Mouse (Mus musculus) adrenal gland, adult 10 weeks (tissue): ENCODE data around the gene Crispld2. TPM values are rescaled to one million over a fixed set of nuclear protein-coding genes. Genes with fewer than 3 reads are reported as not detected.

Source experiments
- polyA plus RNA-seq: library from polyadenylated mRNA; stranded (reverse); fragments of 350-450 nt; fragmentation: Illumina TruSeq; extraction: RNeasy Lipid Tissue Mini Kit (QIAGEN cat#74804); gene quantifications from one replicate; pipeline ENCODE4 v1.2.3, GENCODE M21; 2014; ENCODE audit warnings: low read depth, low replicate concordance

The Crispld2 gene
- polyA plus RNA-seq = 3.7 TPM

GRCm38 (mm10) chr8:119992249-119992648 is at the start of gene Crispld2:
Gene Crispld2, plus strand, starts transcription at chr8:119992438.

GRCm38 (mm10) chr8:120101068-120101972 is 109.1 kb downstream of the Crispld2 start, which contains the start of gene Zdhhc7:
Gene Zdhhc7, minus strand, starts transcription at chr8:120101482.

Other genes with a start within 250 kb of the Crispld2 start
- gene Tldc1, start 214.0 kb upstream of the Crispld2 start, polyA plus RNA-seq = 2.3 TPM
- 2.4 TPM for gene Cotl1, start 151.9 kb upstream of the Crispld2 start, polyA plus RNA-seq
- not detected for gene Klhl36, start 130.2 kb upstream of the Crispld2 start, polyA plus RNA-seq
- 37.8 TPM for gene Usp10, start 82.1 kb upstream of the Crispld2 start, polyA plus RNA-seq
- 7.6 TPM for gene Gm20388, start 81.6 kb upstream of the Crispld2 start, polyA plus RNA-seq
- gene Zdhhc7, start 109.0 kb downstream of the Crispld2 start, polyA plus RNA-seq = 2.9 TPM
- 37.1 TPM for gene 6430548M08Rik, start 121.7 kb downstream of the Crispld2 start, polyA plus RNA-seq
- not detected for gene Fam92b, start 185.0 kb downstream of the Crispld2 start, polyA plus RNA-seq
- gene Gse1, start 236.0 kb downstream of the Crispld2 start, polyA plus RNA-seq = 1.7 TPM